Mouse (Mus musculus) brain, embryonic 18.5 days (tissue): ENCODE measurements at regions not wholly inside any gene's neighbourhood (a gene's known extent, or its start where the extent isn't known, plus 50 kb on each side); places are given as distances from the start of the nearest gene placed in this dataset.

Experiments used
- DNase-seq: peaks from one replicate; pipeline ENCODE4 v3.0.0-alpha.2; 2012; ENCODE audit warnings: low read depth, low spot score

GRCm38 (mm10) chr13:44546289-44546688, 183.0 kb upstream of the Jarid2 start:
- DNase-seq, result no peak

GRCm38 (mm10) chr13:44548880-44549279, 180.4 kb upstream of the Jarid2 start:
- DNase-seq, result no peak

- no peak for DNase-seq
Measured at GRCm38 (mm10) chr13:44553363-44553762, 175.9 kb upstream of the Jarid2 start.

- no peak for DNase-seq
Measured at GRCm38 (mm10) chr13:44554686-44555463, 174.4 kb upstream of the Jarid2 start.

- no peak for DNase-seq
Measured at GRCm38 (mm10) chr13:44555979-44556378, 173.3 kb upstream of the Jarid2 start.

GRCm38 (mm10) chr13:44558051-44558450, 171.2 kb upstream of the Jarid2 start:
- no peak for DNase-seq

- DNase-seq, result no peak
Measured at GRCm38 (mm10) chr13:44558491-44559177, 170.6 kb upstream of the Jarid2 start.

- DNase-seq, result no peak
Measured at GRCm38 (mm10) chr13:44559178-44559565, 170.1 kb upstream of the Jarid2 start.

GRCm38 (mm10) chr13:44559706-44560105, 169.6 kb upstream of the Jarid2 start:
- DNase-seq, result no peak

GRCm38 (mm10) chr13:44564705-44565104, 164.6 kb upstream of the Jarid2 start:
- DNase-seq, result no peak

GRCm38 (mm10) chr13:44567696-44568095, 161.6 kb upstream of the Jarid2 start:
- no peak for DNase-seq

- no peak for DNase-seq
Measured at GRCm38 (mm10) chr13:44569241-44569778, 160.0 kb upstream of the Jarid2 start.

- no peak for DNase-seq
Measured at GRCm38 (mm10) chr13:44573463-44573862, 155.8 kb upstream of the Jarid2 start.

GRCm38 (mm10) chr13:44579215-44579614, 150.1 kb upstream of the Jarid2 start:
- no peak for DNase-seq

- no peak for DNase-seq
Measured at GRCm38 (mm10) chr13:44580156-44580736, 149.0 kb upstream of the Jarid2 start.

- DNase-seq, result no peak
Measured at GRCm38 (mm10) chr13:44580767-44581166, 148.5 kb upstream of the Jarid2 start.

GRCm38 (mm10) chr13:44581947-44582766, 147.1 kb upstream of the Jarid2 start:
- DNase-seq, result no peak

- no peak for DNase-seq
Measured at GRCm38 (mm10) chr13:44582767-44583085, 146.5 kb upstream of the Jarid2 start.

GRCm38 (mm10) chr13:44583614-44584013, 145.7 kb upstream of the Jarid2 start:
- DNase-seq, result no peak

GRCm38 (mm10) chr13:44584151-44584550, 145.1 kb upstream of the Jarid2 start:
- DNase-seq, result no peak

- DNase-seq, result no peak
Measured at GRCm38 (mm10) chr13:44584551-44584950, 144.7 kb upstream of the Jarid2 start.

- DNase-seq, result no peak
Measured at GRCm38 (mm10) chr13:44587846-44588245, 141.4 kb upstream of the Jarid2 start.
